8 mouse cellular contexts compared by ENCODE assay signal in genomic region chr12:105050898-105051297, GRCm38 (mm10). TPM values are rescaled to one million over a fixed set of nuclear protein-coding genes. Genes with fewer than 3 reads are reported as not detected.
DNase-seq lines count a peak whose midpoint lies in the region; ATAC-seq and TF ChIP-seq lines count a peak whose summit lies in the region.

No protein-coding gene starts in this region.

- intact Hi-C loops in gastrocnemius, adult 2 months (cut with DNase I), result loop anchor here (1.0 to 10.0 kb wide), 3 partner anchors 54 to 374 kb away; no protein-coding TSS in a partner anchor
- intact Hi-C loops in gastrocnemius, postnatal 14 days (cut with DNase I; ENCODE audit: low total_unique reads), result loop anchor here (2.0 to 10.0 kb wide), 2 partner anchors 52 to 124 kb away; partner anchors contain the start of gene Tcl1b5

- WGBS in embryonic facial prominence, embryonic 11.5 days, result 12% methylated on average over 4 of the region's 4 CpGs

- H3K4me1 ChIP-seq in embryonic facial prominence, embryonic 11.5 days (ENCODE audit: control insufficient read depth, insufficient read depth, low read length), result no peaks in the 10 kb centered on the region

- no peak for ATAC-seq in embryonic facial prominence, embryonic 11.5 days (replicated peaks; ENCODE audit: insufficient number of reproducible peaks, low FRiP score, low TSS enrichment, low read depth)

- no peak overlapping the region for H3K9ac ChIP-seq in embryonic facial prominence, embryonic 11.5 days (replicated peaks; ENCODE audit: low read length)

- no peak overlapping the region for H3K4me2 ChIP-seq in embryonic facial prominence, embryonic 11.5 days (ENCODE audit: low read depth, low read length)

- peak; percentile 56 for DNase-seq in gastrocnemius, adult 2 months
- no peak for DNase-seq in gastrocnemius, postnatal 14 days
- DNase-seq in 3T3-L1 (ENCODE audit: low read depth, low spot score) (peak; percentile 69), R1 (ENCODE audit: low read depth, low spot score) (peak; percentile 68)
- peak; percentile 75 for DNase-seq in embryonic facial prominence, embryonic 11.5 days (ENCODE audit: low spot score)
- DNase-seq in layer of hippocampus, postnatal 10 days (ENCODE audit: low spot score in 2 of 2), result peak; percentile 71 to 73
- peak; percentile 75 for DNase-seq in mesoderm, embryonic 11.5 days (ENCODE audit: low read depth, low spot score)
- DNase-seq in thymus, postnatal 0 days (ENCODE audit: low spot score), result peak; percentile 66

- no peak overlapping the region for H3K4me3 ChIP-seq in gastrocnemius, adult 2 months
- H3K4me3 ChIP-seq in embryonic facial prominence, embryonic 11.5 days (ENCODE audit: low read depth, low read length), result no peak overlapping the region

- H3K27me3 ChIP-seq in embryonic facial prominence, embryonic 11.5 days (ENCODE audit: control insufficient read depth, insufficient read depth, low read length), result no peaks in the 10 kb centered on the region

- no peaks in the 10 kb centered on the region for H3K36me3 ChIP-seq in embryonic facial prominence, embryonic 11.5 days (replicated peaks; ENCODE audit: control insufficient read depth, insufficient read depth, low read depth, low read length)

- H3K9me3 ChIP-seq in embryonic facial prominence, embryonic 11.5 days (replicated peaks; ENCODE audit: control insufficient read depth, low read length), result no peaks in the 10 kb centered on the region

- peak; percentile 87 for TF ChIP-seq CTCF in gastrocnemius, adult 2 months (IDR thresholded peaks at IDR 0.05)

- no peak overlapping the region for H3K27ac ChIP-seq in gastrocnemius, adult 2 months
- no peak overlapping the region for H3K27ac ChIP-seq in embryonic facial prominence, embryonic 11.5 days (replicated peaks; ENCODE audit: low read depth, low read length)

RNA-seq across cellular contexts. Expression of gene Glrx5, which starts 18.4 kb away (rescaled TPM):
- 10 to 100 TPM; 57.2 to 72.1 TPM for total RNA-seq in gastrocnemius, adult 2 months (2021)
- total RNA-seq in gastrocnemius, postnatal 14 days (2021), result 10 to 100 TPM; 66.0 to 67.1 TPM
- polyA plus RNA-seq in embryonic facial prominence, embryonic 11.5 days (2014; fragmentation: Nextera tagmentation; extraction: Ambion mirVana), result 188 and 190 TPM in 2 replicates
- 10 to 100 TPM; 62.2 to 76.7 TPM for total RNA-seq in layer of hippocampus, postnatal 10 days (2021)
- 153 and 160 TPM in 2 replicates for polyA plus RNA-seq in thymus, postnatal 0 days (2015; fragmentation: Nextera tagmentation; extraction: Ambion mirVana)

RNA-seq across cellular contexts. Expression of gene Syne3, which starts 41.3 kb away (rescaled TPM):
- 1 to 10 TPM; 4.1 to 4.7 TPM for total RNA-seq in gastrocnemius, adult 2 months (2021)
- 1 to 10 TPM; 5.7 TPM for total RNA-seq in gastrocnemius, postnatal 14 days (2021)
- 0.08 and 0.39 TPM in 2 replicates for polyA plus RNA-seq in embryonic facial prominence, embryonic 11.5 days (2014; fragmentation: Nextera tagmentation; extraction: Ambion mirVana)
- total RNA-seq in layer of hippocampus, postnatal 10 days (2021), result under 1 TPM; 0.73 to 0.80 TPM
- 6.2 and 7.8 TPM in 2 replicates for polyA plus RNA-seq in thymus, postnatal 0 days (2015; fragmentation: Nextera tagmentation; extraction: Ambion mirVana)
